Comparison of ENCODE assay signal across 21 mouse cellular contexts in genomic region chr17:12155236-12155635, GRCm38 (mm10). TPM values are rescaled to one million over a fixed set of nuclear protein-coding genes. Genes with fewer than 3 reads are reported as not detected.
DNase-seq lines count a peak whose midpoint lies in the region; ATAC-seq lines count a peak whose summit lies in the region.
"Had no signal": no experiment of that assay in that cellular context is flagged by ENCODE, and none has a peak within 500 bp of the region (broad histone marks: within the 10 kb centered on the region; RNA-seq: fewer than 3 reads in every experiment).

No protein-coding gene starts in this region.

- no peak overlapping the region for H3K27ac ChIP-seq in forebrain, embryonic 13.5 days
- H3K27ac ChIP-seq: embryonic facial prominence, embryonic 13.5 days; forebrain, embryonic 12.5 days; heart, adult 2 months; heart, embryonic 15.5 days; hindbrain, embryonic 13.5 days had no signal

- no peak overlapping the region for H3K9ac ChIP-seq in forebrain, embryonic 13.5 days
- H3K9ac ChIP-seq: embryonic facial prominence, embryonic 13.5 days; forebrain, embryonic 12.5 days; forebrain, postnatal 0 days; heart, embryonic 15.5 days; hindbrain, embryonic 13.5 days had no signal

- DNase-seq in frontal cortex, postnatal 36 days (ENCODE audit: low spot score in 2 of 2): peak; percentile 56 to 57
- DNase-seq in frontal cortex, postnatal 14 days (ENCODE audit: low spot score in 2 of 2): no peak
- DNase-seq in left cerebral cortex, adult 9 months (ENCODE audit: low spot score in 2 of 2): peak; percentile 23 to 65
- no peak for DNase-seq in left cerebral cortex, adult 11 months (ENCODE audit: low spot score)
- peak; percentile 84 for DNase-seq in brain, adult 2 months (ENCODE audit: low read depth, low spot score)
- DNase-seq in left cerebral cortex, postnatal 36 days (ENCODE audit: low spot score in 2 of 2): peak; percentile 26 to 51
- DNase-seq in spleen, adult 18-20 months: no peak
- DNase-seq: adrenal gland, postnatal 10 days; cerebellum, adult 11-12 months; cerebellum, adult 9-10 months; cerebellum, postnatal 36 days; forebrain, postnatal 0 days; gastrocnemius, postnatal 14 days; heart, adult 2 months; heart, postnatal 14 days had no signal

- no peak for ATAC-seq in forebrain, embryonic 13.5 days
- ATAC-seq: forebrain, postnatal 0 days had no signal

- H3K36me3 ChIP-seq in forebrain, embryonic 13.5 days (ENCODE audit: poor library complexity, severe bottlenecking): peaks cover 34% of the 10 kb centered on the region
- H3K36me3 ChIP-seq: heart, embryonic 15.5 days had no signal

- no peaks in the 10 kb centered on the region for H3K27me3 ChIP-seq in forebrain, embryonic 13.5 days
- H3K27me3 ChIP-seq: embryonic facial prominence, embryonic 13.5 days; forebrain, embryonic 12.5 days; heart, embryonic 15.5 days; hindbrain, embryonic 13.5 days had no signal

- no peak overlapping the region for H3K4me2 ChIP-seq in forebrain, embryonic 13.5 days
- H3K4me2 ChIP-seq: embryonic facial prominence, embryonic 13.5 days; forebrain, embryonic 12.5 days; heart, embryonic 11.5 days; heart, embryonic 15.5 days; hindbrain, embryonic 13.5 days had no signal

- no peaks in the 10 kb centered on the region for H3K9me3 ChIP-seq in forebrain, embryonic 13.5 days (replicated peaks)
- H3K9me3 ChIP-seq: embryonic facial prominence, embryonic 13.5 days; forebrain, embryonic 12.5 days; heart, embryonic 15.5 days; hindbrain, embryonic 13.5 days had no signal

- intact Hi-C loops in left cerebral cortex, postnatal 36 days (cut with DNase I): no loop called here

- no peaks in the 10 kb centered on the region for H3K4me1 ChIP-seq in forebrain, embryonic 13.5 days
- H3K4me1 ChIP-seq: forebrain, embryonic 12.5 days; heart, embryonic 15.5 days had no signal

- no peak overlapping the region for H3K4me3 ChIP-seq in forebrain, embryonic 13.5 days
- H3K4me3 ChIP-seq: embryonic facial prominence, embryonic 13.5 days; forebrain, embryonic 12.5 days; heart, adult 2 months; heart, embryonic 15.5 days; hindbrain, embryonic 13.5 days had no signal

- WGBS in forebrain, embryonic 13.5 days: 91% methylated on average over 6 of the region's 6 CpGs

RNA-seq across cellular contexts. Expression of gene Agpat4, which starts 36.7 kb away (rescaled TPM):
- 10 to 100 TPM; 54.1 to 66.5 TPM for total RNA-seq in left cerebral cortex, postnatal 36 days (2021)
- 46.5 and 47.3 TPM in 2 replicates for polyA plus RNA-seq in forebrain, embryonic 13.5 days (2015; fragmentation: Nextera tagmentation; extraction: Ambion mirVana)

Comparison
In these comparisons a context has a peak if more than half of its experiments do, and no peak if none do; other contexts are left out.
1. DNase-seq: peak in frontal cortex, postnatal 36 days (2 of 2), left cerebral cortex, adult 9 months (2 of 2), brain, adult 2 months (single experiment) and left cerebral cortex, postnatal 36 days (2 of 2); none in frontal cortex, postnatal 14 days (0 of 2), left cerebral cortex, adult 11 months (single experiment) and spleen, adult 18-20 months (0 of 2).